Mouse (Mus musculus) ES-E14 (cell line): ENCODE measurements around the gene Trpm3. TPM values are rescaled to one million over a fixed set of nuclear protein-coding genes. Genes with fewer than 3 reads are reported as not detected.

ENCODE experiments used
- DNase-seq: peaks from one replicate; pipeline ENCODE4 v3.0.0-alpha.2; 2013; ENCODE audit warnings: low read depth, low spot score
- H3K27ac ChIP-seq: 2 replicates; pipeline ENCODE4 v1.5.1; 2012; ENCODE audit warnings: low read depth, mild to moderate bottlenecking, low read length, moderate library complexity, mixed read lengths; ENCODE audit not compliant: poor library complexity, insufficient read depth, severe bottlenecking
- H3K36me3 ChIP-seq: 2 replicates; pipeline ENCODE4 v1.6.1; 2012; ENCODE audit warnings: mild to moderate bottlenecking, low read length, moderate library complexity, mixed read lengths; ENCODE audit not compliant: control insufficient read depth, poor library complexity, insufficient read depth, severe bottlenecking
- H3K4me1 ChIP-seq, 2 experiments: fragments of 150-350 bp in 1 of 2; sonication (generic) in 1 of 2; 2 replicates each; pipeline ENCODE4 v1.6.1; 2012; ENCODE audit warnings: low read length in 2 of 2, mild to moderate bottlenecking in 1 of 2, mixed read lengths in 1 of 2; ENCODE audit not compliant: control insufficient read depth in 2 of 2, insufficient read depth in 2 of 2, poor library complexity in 1 of 2
- H3K4me3 ChIP-seq, 2 experiments: fragments of 150-350 bp in 1 of 2; sonication (generic) in 1 of 2; 2 replicates each; pipeline ENCODE4 v1.5.1; 2012; ENCODE audit warnings: low read length in 2 of 2, low read depth in 1 of 2, mild to moderate bottlenecking in 1 of 2, mixed read lengths in 1 of 2; ENCODE audit not compliant: insufficient read depth in 1 of 2, poor library complexity in 1 of 2, severe bottlenecking in 1 of 2
- H3K9ac ChIP-seq: 2 replicates; pipeline ENCODE4 v1.6.1; 2012; ENCODE audit warnings: low read depth, mild to moderate bottlenecking, low read length, mixed read lengths; ENCODE audit not compliant: poor library complexity, insufficient read depth, severe bottlenecking
- H3K9me3 ChIP-seq: fragments of 150-350 bp; sonication (generic); 2 replicates; pipeline ENCODE4 v1.6.1; 2012; ENCODE audit warnings: low read depth, mild to moderate bottlenecking, low read length; ENCODE audit not compliant: control insufficient read depth, insufficient read depth
- CHD2 ChIP-seq: IDR thresholded peaks from 2 replicates; pipeline ENCODE4 v1.6.1; 2014; ENCODE audit warnings: mild to moderate bottlenecking, low read depth, low read length, inconsistent platforms
- HCFC1 ChIP-seq: IDR thresholded peaks from 2 replicates; pipeline ENCODE4 v1.6.1; 2012; ENCODE audit warnings: low read length, inconsistent platforms, borderline replicate concordance; ENCODE audit not compliant: insufficient read depth
- MAFK ChIP-seq: IDR thresholded peaks from 2 replicates; pipeline ENCODE4 v1.6.1; 2014; ENCODE audit warnings: mild to moderate bottlenecking, low read depth, low read length, inconsistent platforms; ENCODE audit not compliant: insufficient read depth
- ZC3H11A ChIP-seq: IDR thresholded peaks from 2 replicates; pipeline ENCODE4 v1.6.1; 2012; ENCODE audit warnings: low read depth, mild to moderate bottlenecking, inconsistent platforms, low read length, borderline replicate concordance
- ZNF384 ChIP-seq: IDR thresholded peaks from 2 replicates; pipeline ENCODE4 v1.6.1; 2012; ENCODE audit warnings: low read depth, low read length, inconsistent platforms
- in situ Hi-C, 2 experiments: fragments of 600-800 bp; cut with MboI; formaldehyde crosslinking; loops; one replicate each; pipeline ENCODE4 v1.15.1; 2025; ENCODE audit warnings: low sequenced_read_pairs in 2 of 2, inconsistent platforms in 1 of 2; ENCODE audit not compliant: unreplicated experiment in 2 of 2
- total RNA-seq: library from RNA; depleted of rRNA; stranded (reverse); fragments of 300-350 nt; gene quantifications from 2 replicates; pipeline ENCODE4 v1.2.3, GENCODE M21; 2012

The Trpm3 gene
- total RNA-seq, 1 experiment: 0.22 TPM

DNA sequence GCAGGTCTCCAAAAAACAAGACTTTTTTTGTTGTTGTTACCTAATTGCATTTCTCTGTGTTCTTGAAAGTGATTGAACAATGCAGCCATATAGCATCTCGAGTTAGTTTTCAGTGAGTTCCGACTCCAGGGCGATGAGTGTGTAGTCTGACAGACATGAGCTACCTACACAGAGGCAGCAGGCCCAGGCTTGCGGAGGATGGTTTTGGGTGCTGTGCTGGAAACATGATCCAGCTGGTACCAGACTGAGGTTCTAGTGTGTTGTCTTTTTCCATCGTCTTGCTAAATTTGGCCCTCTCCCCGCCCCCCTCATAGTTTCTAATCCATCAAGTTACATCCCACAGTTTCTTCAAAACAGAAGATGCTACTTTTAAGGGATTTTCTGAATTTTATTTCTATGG is 110.2 kb downstream of the Trpm3 start:
- H3K4me3 ChIP-seq: no peak overlapping the region
- H3K9me3 ChIP-seq: no peaks in the 10 kb centered on the region
- TF ChIP-seq ZC3H11A (no peak), HCFC1 (no peak), MAFK (no peak), ZNF384 (no peak), CHD2 (no peak)
- no peak overlapping the region for H3K9ac ChIP-seq
- in situ Hi-C loops: no loop called here
- no peaks in the 10 kb centered on the region for H3K36me3 ChIP-seq
- no peak overlapping the region for H3K27ac ChIP-seq
- peaks cover 0 to 2% of the 10 kb centered on the region in 2 experiments; a peak in 1 of 4 replicates for H3K4me1 ChIP-seq
- DNase-seq: no peak

DNA sequence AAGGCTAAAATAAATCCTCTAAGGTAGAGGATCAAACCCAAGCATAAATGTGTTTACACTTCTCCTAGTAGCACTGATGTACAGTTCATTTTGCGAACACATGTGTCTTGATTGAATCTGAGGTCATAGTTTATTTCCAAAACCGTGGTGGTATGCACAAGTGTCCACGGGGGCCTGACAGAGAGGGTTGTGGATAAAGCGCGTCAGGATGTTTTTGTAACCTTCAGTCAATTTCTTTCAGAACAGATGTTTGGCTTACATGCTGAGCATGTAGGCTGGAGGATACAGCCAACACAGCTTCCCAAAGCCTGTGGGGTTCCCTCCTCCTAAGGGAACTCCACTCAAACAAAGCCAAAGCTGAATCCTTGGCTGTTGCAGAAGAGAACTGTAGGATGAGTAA is 134.1 kb downstream of the Trpm3 start:
- no peak overlapping the region for H3K9ac ChIP-seq
- H3K36me3 ChIP-seq: no peaks in the 10 kb centered on the region
- H3K4me3 ChIP-seq: no peak overlapping the region
- TF ChIP-seq MAFK: no peak
- no peak for TF ChIP-seq ZC3H11A
- DNase-seq: no peak
- H3K27ac ChIP-seq: no peak overlapping the region
- no peaks in the 10 kb centered on the region for H3K9me3 ChIP-seq
- in situ Hi-C loops: no loop called here
- H3K4me1 ChIP-seq: no peaks in the 10 kb centered on the region

DNA sequence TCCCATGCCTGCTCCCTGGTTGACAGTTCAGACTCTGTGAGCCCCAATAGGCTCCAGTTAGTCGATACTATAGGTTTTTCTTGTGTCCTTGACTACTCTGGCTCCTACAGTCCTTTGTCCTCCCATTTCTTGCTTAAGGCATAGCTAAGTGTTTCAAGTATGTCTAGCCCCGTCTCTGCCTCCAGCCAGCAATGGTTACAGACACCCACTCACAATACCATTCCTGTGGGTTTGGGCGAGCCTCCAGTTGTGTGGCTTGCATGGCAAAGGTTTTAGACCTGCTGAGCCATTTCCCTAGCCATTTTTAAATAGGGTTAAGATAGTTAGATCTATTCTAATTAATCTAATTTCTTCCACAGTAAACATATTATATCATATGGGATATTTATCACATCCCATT is 145.8 kb downstream of the Trpm3 start:
- no peak overlapping the region for H3K9ac ChIP-seq
- peaks cover 0 to 2% of the 10 kb centered on the region in 2 experiments; a peak in 1 of 4 replicates for H3K4me1 ChIP-seq
- H3K4me3 ChIP-seq: no peak overlapping the region
- no peak overlapping the region for H3K27ac ChIP-seq
- H3K9me3 ChIP-seq: no peaks in the 10 kb centered on the region
- no peak for TF ChIP-seq MAFK
- no peak for TF ChIP-seq HCFC1
- no peak for TF ChIP-seq ZNF384
- no peak for TF ChIP-seq CHD2
- TF ChIP-seq ZC3H11A: no peak
- in situ Hi-C loops: no loop called here
- no peak for DNase-seq
- no peaks in the 10 kb centered on the region for H3K36me3 ChIP-seq

DNA sequence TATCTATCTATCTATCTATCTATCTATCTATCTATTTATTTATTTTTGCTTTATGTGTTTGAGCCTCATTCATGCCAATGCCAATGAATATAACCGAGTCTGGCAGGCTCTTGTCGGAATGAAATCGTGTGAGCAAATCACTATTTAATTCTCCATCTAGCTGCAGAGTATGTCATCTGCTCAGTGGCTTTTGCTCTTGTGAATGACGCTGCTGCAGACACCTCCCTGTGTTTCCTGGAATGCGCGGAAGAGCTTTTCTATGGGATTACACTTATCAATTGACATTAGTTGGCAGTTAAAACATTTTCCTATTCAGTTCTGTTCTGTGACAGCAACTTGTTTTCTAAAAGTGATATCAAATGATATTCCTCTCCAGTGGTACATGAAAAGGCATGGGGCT is 153.8 kb downstream of the Trpm3 start:
- DNase-seq: no peak

DNA sequence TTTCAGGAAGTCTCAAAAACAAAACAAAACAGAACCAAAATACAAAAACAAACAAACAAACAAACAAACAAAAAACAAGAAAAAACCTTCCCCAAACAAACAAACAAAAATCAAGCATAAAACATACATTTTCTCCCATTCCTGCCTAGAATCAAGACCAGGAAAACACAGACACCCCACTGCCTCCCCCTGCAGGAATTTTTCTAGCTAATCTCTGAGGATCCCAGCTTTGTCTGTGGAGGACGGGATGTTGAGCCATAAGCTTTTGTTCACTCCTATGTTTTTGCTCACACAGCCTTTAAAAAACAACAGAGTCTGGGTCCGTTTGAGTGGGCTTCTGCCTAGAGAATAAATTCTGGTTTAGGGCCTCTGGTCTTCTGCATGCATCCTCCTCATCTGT is 162.1 kb downstream of the Trpm3 start:
- Histone ChIP-seq H3K4me1 (no peaks in the 10 kb centered on the region), H3K9me3 (no peaks in the 10 kb centered on the region), H3K9ac (no peak overlapping the region), H3K36me3 (no peaks in the 10 kb centered on the region), H3K27ac (no peak overlapping the region), H3K4me3 (no peak overlapping the region)
- in situ Hi-C loops: loop anchor here in 1 of 2 experiments (25.0 kb wide), 1 partner anchor 439 kb away; no protein-coding TSS in a partner anchor
- no peak for DNase-seq
- TF ChIP-seq MAFK (no peak), ZC3H11A (no peak)

More for the DNA sequence above, 153.8 kb downstream of the Trpm3 start:
- Histone ChIP-seq H3K27ac (no peak overlapping the region), H3K36me3 (no peaks in the 10 kb centered on the region), H3K9me3 (no peaks in the 10 kb centered on the region), H3K4me3 (no peak overlapping the region), H3K4me1 (no peaks in the 10 kb centered on the region), H3K9ac (no peak overlapping the region)
- TF ChIP-seq MAFK (no peak), ZNF384 (no peak), CHD2 (no peak), ZC3H11A (no peak), HCFC1 (no peak)
- in situ Hi-C loops: no loop called here
